Mouse (Mus musculus) embryonic fibroblast, embryonic 13.5 days (primary cell): Measurements from ENCODE around the gene Ttc17.

Experiments used
- CTCF ChIP-seq: IDR thresholded peaks from 2 replicates; pipeline ENCODE4 v1.5.1; 2011; ENCODE audit warnings: mild to moderate bottlenecking, control low read depth, low read length, moderate library complexity, borderline replicate concordance; ENCODE audit not compliant: insufficient read depth
- POLR2A ChIP-seq: IDR thresholded peaks from 2 replicates; pipeline ENCODE4 v1.6.1; 2011; ENCODE audit warnings: low read depth, mild to moderate bottlenecking, control low read depth, low read length, moderate library complexity

DNA sequence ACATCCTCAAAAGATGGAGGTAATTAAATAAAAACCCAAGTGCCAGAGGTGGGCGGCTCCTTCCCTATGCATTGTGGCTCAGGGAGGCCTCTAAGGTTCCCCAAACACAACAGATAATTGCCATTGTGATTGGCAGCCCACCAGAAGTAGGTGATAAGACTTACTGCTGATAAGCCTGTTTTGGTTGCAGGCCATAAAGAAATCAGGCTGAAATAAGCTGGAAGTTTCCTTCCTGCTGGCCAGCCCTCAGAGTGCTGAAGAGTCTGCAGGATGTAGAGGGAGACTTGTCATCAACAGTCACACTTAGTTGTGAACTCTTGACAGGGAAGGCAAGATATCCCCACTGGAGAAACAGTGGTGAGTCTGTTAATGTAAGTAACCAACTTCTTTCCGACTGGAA lies 25.7 kb upstream of the Ttc17 start:
- TF ChIP-seq CTCF (no peak), POLR2A (no peak)
